Mouse (Mus musculus): ENCODE data around the gene Nap1l1. TPM values are rescaled to one million over a fixed set of nuclear protein-coding genes. Genes with fewer than 3 reads are reported as not detected.

Gene Nap1l1
- polyA plus RNA-seq, 1 experiment from 2014 or later, result 209 TPM

DNA sequence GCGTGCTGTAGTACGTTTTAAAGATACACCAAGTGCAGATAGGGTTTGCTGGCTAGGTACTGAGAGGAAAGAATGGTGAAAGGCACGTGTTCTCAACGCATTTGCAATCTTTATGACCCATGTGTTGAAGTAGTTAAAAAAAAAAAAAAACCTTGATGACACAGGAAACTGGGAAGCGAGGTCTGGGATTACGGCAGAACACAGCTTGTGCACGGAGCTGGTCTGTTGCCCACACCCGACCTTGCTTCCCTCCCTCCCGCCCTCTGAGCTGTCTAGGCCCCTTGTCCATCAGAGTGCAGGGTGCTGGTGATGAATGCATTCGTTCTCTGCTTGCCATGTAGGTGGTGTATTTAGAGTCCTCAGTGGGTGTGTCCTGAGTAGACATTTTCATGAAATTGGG lies 30.7 kb downstream of the Nap1l1 start:
- Histone ChIP-seq H3K4me3 (ENCODE audit: low read length) (no peak overlapping the region), H3K27ac (ENCODE audit: low read length) (no peak overlapping the region), H3K4me1 (ENCODE audit: insufficient read depth, low read length) (peaks cover 30% of the 10 kb centered on the region), H3K27me3 (ENCODE audit: insufficient read depth, low read length) (no peaks in the 10 kb centered on the region), H3K9me3 (ENCODE audit: low read length) (no peaks in the 10 kb centered on the region), H3K9ac (replicated peaks; ENCODE audit: low read length) (no peak overlapping the region), H3K36me3 (ENCODE audit: insufficient read depth, low read length) (no peaks in the 10 kb centered on the region), H3K4me2 (replicated peaks; ENCODE audit: low read depth, low read length) (peak overlapping the region; percentile 13; the same call in 1 of the 2 replicates)
- 9% methylated on average over 10 of the region's 10 CpGs for WGBS
- no peak for ATAC-seq (ENCODE audit: low FRiP score, low TSS enrichment)

DNA sequence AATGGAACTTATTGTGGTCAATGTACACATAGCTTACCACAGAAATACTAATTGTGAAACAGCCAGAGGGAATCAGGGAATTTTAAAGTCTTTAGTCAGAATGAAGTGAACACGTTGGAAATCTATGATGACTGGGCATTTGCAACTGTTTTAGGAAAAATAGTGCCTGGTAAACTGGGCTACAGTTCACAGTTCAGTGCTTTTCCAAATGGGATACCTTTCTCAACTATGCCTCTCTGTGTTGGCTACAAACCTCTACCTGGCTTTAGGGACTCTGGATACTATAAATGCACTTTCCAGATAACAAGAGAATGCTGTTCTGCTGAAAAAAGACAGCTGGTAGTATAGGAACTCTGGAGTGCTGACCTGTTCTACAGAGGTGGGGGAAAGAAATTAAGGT lies 31.6 kb downstream of the Nap1l1 start:
- ATAC-seq (ENCODE audit: low FRiP score, low TSS enrichment), result no peak
- 36% methylated on average over 1 of the region's 1 CpGs for WGBS
- no peak overlapping the region for H3K9ac ChIP-seq (replicated peaks; ENCODE audit: low read length)
- no peaks in the 10 kb centered on the region for H3K27me3 ChIP-seq (ENCODE audit: insufficient read depth, low read length)
- no peak overlapping the region for H3K4me2 ChIP-seq (replicated peaks; ENCODE audit: low read depth, low read length)
- H3K9me3 ChIP-seq (ENCODE audit: low read length), result no peaks in the 10 kb centered on the region
- no peak overlapping the region for H3K27ac ChIP-seq (ENCODE audit: low read length)
- H3K36me3 ChIP-seq (ENCODE audit: insufficient read depth, low read length), result no peaks in the 10 kb centered on the region
- no peak overlapping the region for H3K4me3 ChIP-seq (ENCODE audit: low read length)
- peaks cover 39% of the 10 kb centered on the region for H3K4me1 ChIP-seq (ENCODE audit: insufficient read depth, low read length)

DNA sequence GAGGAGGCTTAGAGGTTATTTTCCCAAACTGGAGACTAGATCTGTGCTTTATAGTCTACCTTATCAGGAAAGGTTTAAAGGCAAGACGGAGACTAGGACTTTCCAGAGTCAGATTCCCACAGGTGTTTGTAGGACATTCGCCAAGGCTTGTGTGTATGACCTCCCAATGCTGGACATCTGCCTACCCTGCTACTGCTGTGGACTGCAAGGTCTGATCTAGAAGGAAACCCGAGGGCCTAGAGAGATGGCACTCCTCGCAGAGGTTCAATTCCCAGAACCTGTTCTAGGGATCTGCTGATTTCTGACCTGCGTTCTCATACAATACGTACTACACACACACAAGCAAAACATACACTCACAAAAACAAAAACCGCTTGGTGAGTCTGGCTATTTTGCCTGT lies 32.4 kb downstream of the Nap1l1 start:
- ATAC-seq (ENCODE audit: low FRiP score, low TSS enrichment), result no peak
- peak overlapping the region; percentile 72 for H3K4me2 ChIP-seq (replicated peaks; ENCODE audit: low read depth, low read length)
- H3K9me3 ChIP-seq (ENCODE audit: low read length), result no peaks in the 10 kb centered on the region
- H3K4me1 ChIP-seq (ENCODE audit: insufficient read depth, low read length), result peaks cover 47% of the 10 kb centered on the region
- H3K27ac ChIP-seq (ENCODE audit: low read length), result peak overlapping the region; percentile 52
- peak overlapping the region; percentile 85; the same call in 1 of the 2 replicates for H3K4me3 ChIP-seq (ENCODE audit: low read length)
- WGBS, result 43% methylated on average over 7 of the region's 7 CpGs
- H3K36me3 ChIP-seq (ENCODE audit: insufficient read depth, low read length), result no peaks in the 10 kb centered on the region
- no peaks in the 10 kb centered on the region for H3K27me3 ChIP-seq (ENCODE audit: insufficient read depth, low read length)
- H3K9ac ChIP-seq (replicated peaks; ENCODE audit: low read length), result peak overlapping the region; percentile 65

- Histone ChIP-seq H3K4me2 (replicated peaks; ENCODE audit: low read depth, low read length) (peak within 1 kb of the TSS; percentile 72), H3K9me3 (ENCODE audit: low read length) (no peaks in the 10 kb centered on the region), H3K27me3 (ENCODE audit: insufficient read depth, low read length) (no peaks in the 10 kb centered on the region), H3K27ac (ENCODE audit: low read length) (peak within 1 kb of the TSS; percentile 95), H3K4me3 (ENCODE audit: low read length) (peak within 1 kb of the TSS; percentile 85), H3K36me3 (ENCODE audit: insufficient read depth, low read length) (no peaks in the 10 kb centered on the region), H3K4me1 (ENCODE audit: insufficient read depth, low read length) (peaks cover 56% of the 10 kb centered on the region), H3K9ac (replicated peaks; ENCODE audit: low read length) (peak within 1 kb of the TSS; percentile 90)
- peak; percentile 95 for ATAC-seq (ENCODE audit: low FRiP score, low TSS enrichment)
- WGBS, result under 1% methylated on average over 77 of the region's 94 CpGs
These were observed 33.3 kb downstream of the Nap1l1 start, which contains the start of gene Phlda1 for GRCm38 (mm10) chr10:111506101-111506925. TSS of gene Phlda1 (plus strand) at chr10:111506286.

DNA sequence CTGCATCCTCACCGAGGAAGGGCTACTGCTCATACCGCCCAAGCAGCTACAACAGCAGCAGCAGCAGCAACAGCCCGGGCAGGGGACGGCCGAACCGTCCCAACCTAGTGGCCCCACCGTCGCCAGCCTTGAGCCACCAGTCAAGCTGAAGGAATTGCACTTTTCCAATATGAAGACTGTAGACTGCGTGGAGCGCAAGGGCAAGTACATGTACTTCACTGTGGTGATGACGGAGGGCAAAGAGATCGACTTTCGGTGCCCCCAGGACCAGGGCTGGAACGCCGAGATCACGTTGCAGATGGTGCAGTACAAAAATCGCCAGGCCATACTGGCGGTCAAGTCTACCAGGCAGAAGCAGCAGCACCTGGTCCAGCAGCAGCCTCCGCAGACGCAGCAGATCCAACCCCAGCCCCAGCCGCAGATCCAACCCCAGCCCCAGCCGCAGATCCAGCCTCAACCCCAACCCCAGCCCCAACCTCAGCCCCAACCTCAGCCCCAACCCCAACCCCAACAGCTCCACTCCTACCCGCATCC lies 34.0 kb downstream of the Nap1l1 start:
- Histone ChIP-seq H3K27me3 (ENCODE audit: insufficient read depth, low read length) (no peaks in the 10 kb centered on the region), H3K4me3 (ENCODE audit: low read length) (peak overlapping the region; percentile 85), H3K9ac (replicated peaks; ENCODE audit: low read length) (peak overlapping the region; percentile 90), H3K4me2 (replicated peaks; ENCODE audit: low read depth, low read length) (peak overlapping the region; percentile 72), H3K27ac (ENCODE audit: low read length) (peak overlapping the region; percentile 95), H3K9me3 (ENCODE audit: low read length) (no peaks in the 10 kb centered on the region), H3K4me1 (ENCODE audit: insufficient read depth, low read length) (peaks cover 58% of the 10 kb centered on the region), H3K36me3 (ENCODE audit: insufficient read depth, low read length) (no peaks in the 10 kb centered on the region)
- WGBS, result under 1% methylated on average over 22 of the region's 23 CpGs
- ATAC-seq (ENCODE audit: low FRiP score, low TSS enrichment), result peak; percentile 17

GRCm38 (mm10) chr10:111507460-111508211 lies 34.6 kb downstream of the Nap1l1 start:
- H3K9ac ChIP-seq (replicated peaks; ENCODE audit: low read length), result peak overlapping the region; percentile 90
- H3K27ac ChIP-seq (ENCODE audit: low read length), result peak overlapping the region; percentile 95
- H3K27me3 ChIP-seq (ENCODE audit: insufficient read depth, low read length), result no peaks in the 10 kb centered on the region
- under 1% methylated on average over 34 of the region's 38 CpGs for WGBS
- no peaks in the 10 kb centered on the region for H3K36me3 ChIP-seq (ENCODE audit: insufficient read depth, low read length)
- ATAC-seq (ENCODE audit: low FRiP score, low TSS enrichment), result peak; percentile 24
- no peaks in the 10 kb centered on the region for H3K9me3 ChIP-seq (ENCODE audit: low read length)
- peak overlapping the region; percentile 72 for H3K4me2 ChIP-seq (replicated peaks; ENCODE audit: low read depth, low read length)
- peaks cover 56% of the 10 kb centered on the region for H3K4me1 ChIP-seq (ENCODE audit: insufficient read depth, low read length)
- peak overlapping the region; percentile 85 for H3K4me3 ChIP-seq (ENCODE audit: low read length)

DNA sequence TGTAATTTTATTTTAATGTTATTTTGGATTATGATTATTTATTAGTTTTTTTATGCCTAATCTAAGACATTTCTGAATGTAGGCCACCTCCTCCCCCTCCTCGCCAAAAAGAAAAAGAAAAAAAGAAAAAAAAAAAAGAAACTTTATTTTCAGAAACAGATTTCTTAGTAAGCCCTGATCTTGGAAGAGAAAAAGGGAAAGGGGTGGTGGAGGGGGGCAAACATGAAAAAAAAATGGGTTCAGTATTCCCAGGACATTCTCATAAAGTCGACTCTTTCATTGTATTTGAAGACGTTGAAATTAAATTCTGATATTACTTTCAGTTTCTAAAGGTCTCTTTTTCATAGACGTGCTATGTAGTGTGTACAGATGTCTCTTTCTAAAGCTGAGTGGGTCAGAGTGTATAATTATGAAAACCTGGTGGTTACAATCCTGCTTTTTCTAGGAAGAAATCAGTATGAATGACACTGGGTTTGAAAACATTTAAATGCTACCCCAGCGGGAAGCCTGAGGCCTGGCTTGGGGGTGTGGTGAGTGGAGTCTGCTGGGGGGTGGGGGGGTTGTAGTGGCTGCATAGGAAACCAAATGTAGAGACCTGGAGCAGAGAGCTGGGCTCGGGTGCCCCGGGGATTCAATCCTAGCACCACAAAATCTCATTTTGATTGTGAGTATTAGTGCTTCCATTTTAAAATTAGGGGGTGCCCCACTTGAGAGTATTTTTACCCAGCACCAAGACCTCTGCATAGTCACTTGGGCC lies 35.5 kb downstream of the Nap1l1 start:
- Histone ChIP-seq H3K4me1 (ENCODE audit: insufficient read depth, low read length) (peaks cover 50% of the 10 kb centered on the region), H3K4me3 (ENCODE audit: low read length) (peak overlapping the region; percentile 85), H3K27ac (ENCODE audit: low read length) (peak overlapping the region; percentile 9; the same call in 1 of the 2 replicates), H3K27me3 (ENCODE audit: insufficient read depth, low read length) (no peaks in the 10 kb centered on the region), H3K4me2 (replicated peaks; ENCODE audit: low read depth, low read length) (peak overlapping the region; percentile 72), H3K36me3 (ENCODE audit: insufficient read depth, low read length) (no peaks in the 10 kb centered on the region), H3K9ac (replicated peaks; ENCODE audit: low read length) (peak overlapping the region; percentile 90), H3K9me3 (ENCODE audit: low read length) (no peaks in the 10 kb centered on the region)
- 9% methylated on average over 7 of the region's 7 CpGs for WGBS
- no peak for ATAC-seq (ENCODE audit: low FRiP score, low TSS enrichment)

GRCm38 (mm10) chr10:111509103-111509784 lies 36.2 kb downstream of the Nap1l1 start:
- Histone ChIP-seq H3K9ac (replicated peaks; ENCODE audit: low read length) (peak overlapping the region; percentile 3; the same call in 1 of the 2 replicates), H3K36me3 (ENCODE audit: insufficient read depth, low read length) (no peaks in the 10 kb centered on the region), H3K4me2 (replicated peaks; ENCODE audit: low read depth, low read length) (peak overlapping the region; percentile 72), H3K27ac (ENCODE audit: low read length) (peak overlapping the region; percentile 9; the same call in 1 of the 2 replicates), H3K9me3 (ENCODE audit: low read length) (no peaks in the 10 kb centered on the region), H3K4me1 (ENCODE audit: insufficient read depth, low read length) (peaks cover 43% of the 10 kb centered on the region), H3K27me3 (ENCODE audit: insufficient read depth, low read length) (no peaks in the 10 kb centered on the region), H3K4me3 (ENCODE audit: low read length) (peak overlapping the region; percentile 85)
- WGBS, result 20% methylated on average over 8 of the region's 8 CpGs
- no peak for ATAC-seq (ENCODE audit: low FRiP score, low TSS enrichment)

DNA sequence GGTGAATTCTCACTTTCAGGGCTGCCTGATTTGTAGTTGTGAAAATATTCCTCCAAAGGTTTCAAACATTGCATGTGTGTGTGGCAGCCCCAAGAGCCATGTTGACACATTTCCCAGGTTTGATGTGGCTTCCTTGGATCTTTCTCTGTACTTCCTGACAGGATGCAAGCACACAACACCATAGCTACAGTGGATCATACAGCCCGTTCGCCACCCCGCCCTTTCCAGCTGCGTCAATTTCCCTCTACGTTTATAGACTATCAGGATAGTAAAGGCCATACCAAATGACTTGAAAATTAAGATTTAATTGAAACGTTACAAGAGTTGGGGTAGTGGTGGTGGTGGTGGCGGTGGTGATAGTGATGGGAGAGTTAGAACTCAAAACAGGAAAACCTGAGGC lies 37.0 kb downstream of the Nap1l1 start:
- Histone ChIP-seq H3K4me2 (replicated peaks; ENCODE audit: low read depth, low read length) (peak overlapping the region; percentile 72; the same call in 1 of the 2 replicates), H3K4me1 (ENCODE audit: insufficient read depth, low read length) (peaks cover 39% of the 10 kb centered on the region), H3K27me3 (ENCODE audit: insufficient read depth, low read length) (no peaks in the 10 kb centered on the region), H3K9me3 (ENCODE audit: low read length) (no peaks in the 10 kb centered on the region), H3K36me3 (ENCODE audit: insufficient read depth, low read length) (no peaks in the 10 kb centered on the region), H3K4me3 (ENCODE audit: low read length) (peak overlapping the region; percentile 85; the same call in 1 of the 2 replicates), H3K27ac (ENCODE audit: low read length) (no peak overlapping the region; the same call in 1 of the 2 replicates), H3K9ac (replicated peaks; ENCODE audit: low read length) (no peak overlapping the region)
- WGBS, result 64% methylated on average over 7 of the region's 7 CpGs
- no peak for ATAC-seq (ENCODE audit: low FRiP score, low TSS enrichment)

Measured in kidney, embryonic 16.5 days (tissue).